Mouse (Mus musculus) liver, embryonic 14.5 days (tissue): ENCODE measurements around the gene Foxf1. TPM values are rescaled to one million over a fixed set of nuclear protein-coding genes. Genes with fewer than 3 reads are reported as not detected.

ENCODE experiments used
- ATAC-seq: fragments of 200-750 bp; cut with Nextera tagmentation; 2 replicates; pipeline ENCODE4 v1.8.0; 2017; ENCODE audit warnings: moderate number of reproducible peaks, mild to moderate bottlenecking, moderate library complexity; ENCODE audit not compliant: insufficient read depth
- DNase-seq, 3 experiments: peaks; one replicate each; pipeline ENCODE4 v3.0.0-alpha.2; 2012 to 2013; ENCODE audit warnings: low read depth in 3 of 3, low spot score in 3 of 3
- H3K27ac ChIP-seq: fragments of 300-500 bp; sonication (generic); 2 replicates; pipeline ENCODE4 v1.5.1; 2014; ENCODE audit warnings: moderate library complexity, mild to moderate bottlenecking, control low read depth, inconsistent platforms
- H3K27me3 ChIP-seq: fragments of 300-500 bp; sonication (generic); 2 replicates; pipeline ENCODE4 v1.6.1; 2014; ENCODE audit warnings: mild to moderate bottlenecking, low read length, moderate library complexity; ENCODE audit not compliant: control insufficient read depth, insufficient read depth
- H3K36me3 ChIP-seq: fragments of 300-500 bp; sonication (generic); replicated peaks from 2 replicates; pipeline ENCODE4 v1.6.1; 2014; ENCODE audit warnings: low read depth; ENCODE audit not compliant: control insufficient read depth, insufficient read depth
- H3K4me1 ChIP-seq, 2 experiments: fragments of 200-500 bp in 1 of 2; fragments of 300-500 bp in 1 of 2; sonication (generic) in 1 of 2; replicated peaks; 2 replicates each; pipeline ENCODE4 v1.6.1; 2012 to 2014; ENCODE audit warnings: antibody characterized with exemption in 1 of 2, inconsistent platforms in 1 of 2, low read length in 1 of 2; ENCODE audit not compliant: control insufficient read depth in 2 of 2, insufficient read depth in 2 of 2
- H3K4me2 ChIP-seq: fragments of 300-500 bp; sonication (generic); 2 replicates; pipeline ENCODE4 v1.6.1; 2014; ENCODE audit warnings: low read depth, mild to moderate bottlenecking, control low read depth, moderate library complexity
- H3K4me3 ChIP-seq, 2 experiments: fragments of 200-500 bp in 1 of 2; fragments of 300-500 bp in 1 of 2; sonication (generic) in 1 of 2; 2 replicates each; pipeline ENCODE4 v1.5.1; 2012 to 2014; ENCODE audit warnings: low read depth in 2 of 2, low read length in 2 of 2, mild to moderate bottlenecking in 2 of 2, control low read depth in 1 of 2, inconsistent platforms in 1 of 2, moderate library complexity in 1 of 2; ENCODE audit not compliant: insufficient read depth in 1 of 2
- H3K9ac ChIP-seq: fragments of 300-500 bp; sonication (generic); replicated peaks from 2 replicates; pipeline ENCODE4 v1.6.1; 2014; ENCODE audit warnings: mild to moderate bottlenecking, control low read depth, moderate library complexity
- H3K9me3 ChIP-seq: fragments of 300-500 bp; sonication (generic); 2 replicates; pipeline ENCODE4 v1.6.1; 2016; ENCODE audit warnings: low read length, mixed read lengths; ENCODE audit not compliant: control insufficient read depth
- CTCF ChIP-seq: IDR thresholded peaks from 2 replicates; pipeline ENCODE4 v1.5.1; 2016; ENCODE audit warnings: antibody characterized with exemption, low read depth, control low read depth
- EP300 ChIP-seq: IDR thresholded peaks from 2 replicates; pipeline ENCODE4 v1.6.1; 2016; ENCODE audit warnings: antibody characterized with exemption, low read depth
- WGBS: fragments of 180-500 bp; shearing (Covaris S2); extraction: QIAGEN DNeasy Blood & Tissue Kit; methylation state at CpG from one replicate; pipeline ENCODE4 v1.1.7; 2014; ENCODE audit not compliant: insufficient replicate concordance; 5-methylcytosine and 5-hydroxymethylcytosine counted together
- polyA plus RNA-seq, 2 experiments: library from polyadenylated mRNA; depleted of rRNA in 1 of 2; stranded (reverse) in 1 of 2; unstranded in 1 of 2; fragments of >200 nt; fragmentation: Nextera tagmentation in 1 of 2; extraction: Ambion mirVana in 1 of 2; gene quantifications; 2 replicates each; pipeline versions ENCODE4 v1.2.1 to v1.2.3; 2012 to 2014

The Foxf1 gene
- polyA plus RNA-seq, 2 experiments: 2.5 to 2.8 TPM

GRCm38 (mm10) chr8:121086004-121086900 lies 2.1 kb downstream of the Foxf1 start:
- ATAC-seq (no peak), DNase-seq (no peak)
- H3K27me3 ChIP-seq: peaks cover 99% of the 10 kb centered on the region

GRCm38 (mm10) chr8:121088281-121088680 lies 4.1 kb downstream of the Foxf1 start:
- H3K36me3 ChIP-seq: no peaks in the 10 kb centered on the region
- ATAC-seq: no peak
- no peak for DNase-seq
- no peak overlapping the region for H3K27ac ChIP-seq
- peaks cover 92% of the 10 kb centered on the region for H3K27me3 ChIP-seq
- H3K9me3 ChIP-seq: no peaks in the 10 kb centered on the region
- no peak for TF ChIP-seq EP300
- TF ChIP-seq CTCF: no peak
- H3K4me3 ChIP-seq: no peak overlapping the region
- 21% methylated on average over 8 of the region's 8 CpGs for WGBS
- H3K4me1 ChIP-seq: no peaks in the 10 kb centered on the region
- H3K4me2 ChIP-seq: no peak overlapping the region
- no peak overlapping the region for H3K9ac ChIP-seq

More at GRCm38 (mm10) chr8:121086004-121086900, 2.1 kb downstream of the Foxf1 start:
- TF ChIP-seq CTCF (no peak), EP300 (no peak)
- 20% methylated on average over 19 of the region's 19 CpGs for WGBS
- Histone ChIP-seq H3K4me1 (no peaks in the 10 kb centered on the region), H3K9me3 (no peaks in the 10 kb centered on the region), H3K9ac (no peak overlapping the region), H3K4me3 (peak overlapping the region; percentile 10 to 31; a peak in 3 of 4 replicates), H3K27ac (no peak overlapping the region), H3K36me3 (no peaks in the 10 kb centered on the region), H3K4me2 (no peak overlapping the region)

GRCm38 (mm10) chr8:121088871-121089630 lies 4.9 kb downstream of the Foxf1 start:
- Histone ChIP-seq H3K4me2 (0 out of 2 replicates have a peak overlapping the region, but pooled peaks have one; percentile 1), H3K27ac (no peak overlapping the region), H3K27me3 (peaks cover 86% of the 10 kb centered on the region), H3K36me3 (no peaks in the 10 kb centered on the region), H3K9me3 (no peaks in the 10 kb centered on the region), H3K9ac (no peak overlapping the region), H3K4me1 (no peaks in the 10 kb centered on the region), H3K4me3 (no peak overlapping the region)
- WGBS: 15% methylated on average over 40 of the region's 40 CpGs
- DNase-seq (no peak), ATAC-seq (no peak)
- TF ChIP-seq EP300 (no peak), CTCF (no peak)

GRCm38 (mm10) chr8:121089631-121090380 lies 5.6 kb downstream of the Foxf1 start:
- no peak overlapping the region for H3K27ac ChIP-seq
- peaks cover 78% of the 10 kb centered on the region for H3K27me3 ChIP-seq
- 15% methylated on average over 32 of the region's 32 CpGs for WGBS
- H3K9me3 ChIP-seq: no peaks in the 10 kb centered on the region
- TF ChIP-seq CTCF: no peak
- TF ChIP-seq EP300: no peak
- no peaks in the 10 kb centered on the region for H3K4me1 ChIP-seq
- H3K9ac ChIP-seq: no peak overlapping the region
- ATAC-seq (0 out of 2 replicates have a peak, but pooled peaks have one; percentile 9), DNase-seq (no peak)
- no peak overlapping the region for H3K4me3 ChIP-seq
- H3K36me3 ChIP-seq: no peaks in the 10 kb centered on the region
- no peak overlapping the region for H3K4me2 ChIP-seq
